Mouse (Mus musculus): ENCODE measurements around the gene Gpr182. TPM values are rescaled to one million over a fixed set of nuclear protein-coding genes. Genes with fewer than 3 reads are reported as not detected.

The Gpr182 gene
- polyA plus RNA-seq (2017; shearing (Covaris generic)): under 1 TPM in 1 of 2 experiments, not detected in 1; 0.11 TPM

GRCm38 (mm10) chr10:127751548-127751947, at the start of gene Gpr182:
Gene Gpr182, minus strand, starts transcription at chr10:127751732.

GRCm38 (mm10) chr10:127800891-127801290, 49.4 kb upstream of the Gpr182 start, which contains the start of gene Rdh16:
Gene Rdh16, plus strand, starts transcription at chr10:127801152.

GRCm38 (mm10) chr10:127776011-127776410, 24.5 kb upstream of the Gpr182 start, which contains the start of gene Rdh9:
Gene Rdh9, plus strand, starts transcription at chr10:127776386.

GRCm38 (mm10) chr10:127759181-127760110, 7.9 kb upstream of the Gpr182 start, which contains the start of the genes Rdh1 and Rdh16f1:
Gene Rdh1, plus strand, starts transcription at chr10:127759721.
Gene Rdh16f1, plus strand, starts transcription at chr10:127759787.

DNA sequence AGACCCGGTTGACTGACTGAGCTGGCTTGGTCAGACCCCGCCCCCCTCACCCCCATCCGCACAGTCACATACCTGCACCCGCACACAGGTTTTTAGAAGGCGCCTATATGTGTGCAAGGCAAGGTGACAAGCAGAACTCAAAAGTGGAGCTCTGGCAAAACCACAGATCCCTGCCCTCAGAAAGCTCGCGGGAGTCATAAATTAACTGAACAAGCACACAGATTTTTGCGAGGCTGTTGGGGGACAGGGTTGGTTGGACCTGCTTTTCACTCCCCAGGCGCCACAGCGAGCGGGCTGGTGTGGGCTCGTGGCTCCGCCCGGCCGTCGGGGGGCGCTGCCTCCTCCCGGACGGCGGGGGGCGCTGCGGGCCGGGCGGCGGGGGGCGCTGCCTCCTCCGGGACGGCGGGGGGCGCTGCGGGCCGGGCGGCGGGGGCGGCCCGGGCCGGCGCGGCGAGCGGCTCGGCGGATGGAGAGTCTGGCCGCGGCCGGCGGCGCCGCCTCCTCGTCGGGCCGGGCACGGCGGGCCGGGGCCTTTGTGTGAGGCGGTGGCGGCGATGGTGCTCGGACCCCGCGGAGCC, 12.4 kb downstream of the Gpr182 start, which contains the start of gene Zbtb39:
TSS of gene Zbtb39 (plus strand) at position 456 of the 578 bp plus-strand sequence.

GRCm38 (mm10) chr10:127724178-127724577, 27.4 kb downstream of the Gpr182 start, which contains the start of gene Tac2:
Gene Tac2, plus strand, starts transcription at chr10:127724478.

DNA sequence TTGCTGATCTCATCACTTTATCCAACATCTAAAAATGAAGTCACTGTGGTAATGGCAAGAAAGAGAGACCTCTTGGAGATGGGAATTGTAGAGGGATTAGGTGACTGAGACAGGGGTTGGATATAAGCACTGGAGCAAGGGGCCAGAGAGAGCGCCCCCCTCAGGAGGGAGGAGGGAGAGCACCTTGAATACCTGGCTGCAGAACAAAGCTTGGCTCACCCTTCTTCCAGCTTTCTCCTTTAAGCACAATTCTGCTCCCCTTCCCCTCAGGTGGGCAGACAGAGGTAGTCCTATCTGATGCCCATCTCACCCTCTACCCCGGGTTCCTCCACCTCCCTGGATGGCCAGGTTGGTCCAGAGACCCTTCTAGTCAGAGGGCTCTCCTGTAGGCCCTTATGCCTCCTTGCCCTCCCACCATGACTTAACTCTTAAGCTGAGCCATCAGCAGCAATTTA, 46.7 kb downstream of the Gpr182 start, which contains the start of gene Myo1a:
TSS of gene Myo1a (plus strand) at position 405 of the 455 bp plus-strand sequence.

Other genes starting within 250 kb of the Gpr182 start
- not detected for gene Ndufa4l2, start 236.8 kb downstream of the Gpr182 start, polyA plus RNA-seq (2017; shearing (Covaris generic))
- 10 to 100 TPM; 78.5 to 85.9 TPM for gene Shmt2, start 229.3 kb downstream of the Gpr182 start, polyA plus RNA-seq (2017; shearing (Covaris generic))
- under 1 TPM in 1 of 2 experiments, not detected in 1; 0.17 TPM for gene Nxph4, start 217.2 kb downstream of the Gpr182 start, polyA plus RNA-seq (2017; shearing (Covaris generic))
- 1 to 10 TPM in 1 of 2 experiments, under 1 TPM in 1; 0.36 to 2.3 TPM for gene Lrp1, start 130.6 kb downstream of the Gpr182 start, polyA plus RNA-seq (2017; shearing (Covaris generic))
- 100 to 1,000 TPM; 207 to 235 TPM for gene Stat6, start 108.7 kb downstream of the Gpr182 start, polyA plus RNA-seq (2017; shearing (Covaris generic))
- 1 to 10 TPM; 7.2 to 9.8 TPM for gene Nemp1, start 84.8 kb downstream of the Gpr182 start, polyA plus RNA-seq (2017; shearing (Covaris generic))
- gene Nab2, start 83.2 kb downstream of the Gpr182 start, polyA plus RNA-seq (2017; shearing (Covaris generic)): 10 to 100 TPM; 64.6 to 67.1 TPM
- under 1 TPM; 0.23 to 0.54 TPM for gene Myo1a, start 46.6 kb downstream of the Gpr182 start, polyA plus RNA-seq (2017; shearing (Covaris generic))
- gene Tac2, start 27.3 kb downstream of the Gpr182 start, polyA plus RNA-seq (2017; shearing (Covaris generic)): 1 to 10 TPM in 1 of 2 experiments, under 1 TPM in 1; 0.48 to 2.2 TPM
- gene Zbtb39, start 12.2 kb downstream of the Gpr182 start, polyA plus RNA-seq (2017; shearing (Covaris generic)): under 1 TPM; 0.64 to 0.82 TPM
- under 1 TPM; 0.18 to 0.34 TPM for gene Rdh1, start 8.0 kb upstream of the Gpr182 start, polyA plus RNA-seq (2017; shearing (Covaris generic))
- 1 to 10 TPM in 1 of 2 experiments, not detected in 1; 1.1 TPM for gene Rdh16f1, start 8.1 kb upstream of the Gpr182 start, polyA plus RNA-seq (2017; shearing (Covaris generic))
- 1 to 10 TPM in 1 of 2 experiments, under 1 TPM in 1; 0.13 to 2.6 TPM for gene Rdh9, start 24.7 kb upstream of the Gpr182 start, polyA plus RNA-seq (2017; shearing (Covaris generic))
- gene Rdh16, start 49.4 kb upstream of the Gpr182 start, polyA plus RNA-seq (2017; shearing (Covaris generic)): under 1 TPM; 0.23 to 0.53 TPM
- under 1 TPM in 1 of 2 experiments, not detected in 1; 0.22 TPM for gene Rdh19, start 98.2 kb upstream of the Gpr182 start, polyA plus RNA-seq (2017; shearing (Covaris generic))
- not detected for gene Rdh16f2, start 114.7 kb upstream of the Gpr182 start, polyA plus RNA-seq (2017; shearing (Covaris generic))
- gene Rdh7, start 137.1 kb upstream of the Gpr182 start, polyA plus RNA-seq (2017; shearing (Covaris generic)): 1 to 10 TPM in 1 of 2 experiments, not detected in 1; 1.1 TPM
- gene Sdr9c7, start 146.8 kb upstream of the Gpr182 start, polyA plus RNA-seq (2017; shearing (Covaris generic)): under 1 TPM in 1 of 2 experiments, not detected in 1; 0.59 TPM

All from inflammation-experienced regulatory T-cells (primary cell).